Mouse (Mus musculus) neural tube, embryonic 13.5 days (tissue): ENCODE data around the gene Nkx6-2. TPM values are rescaled to one million over a fixed set of nuclear protein-coding genes. Genes with fewer than 3 reads are reported as not detected.

Experiments
- ATAC-seq: fragments of 200-750 bp; cut with Nextera tagmentation; 2 replicates; pipeline ENCODE4 v1.8.0; 2017; ENCODE audit warnings: low read depth, mild to moderate bottlenecking, moderate TSS enrichment, moderate library complexity
- H3K27ac ChIP-seq: fragments of 300-500 bp; sonication (generic); replicated peaks from 2 replicates; pipeline ENCODE4 v1.5.1; 2015; ENCODE audit warnings: moderate library complexity, mild to moderate bottlenecking, inconsistent platforms
- H3K27me3 ChIP-seq: fragments of 300-500 bp; sonication (generic); 2 replicates; pipeline ENCODE4 v1.6.1; 2015; ENCODE audit warnings: mild to moderate bottlenecking, inconsistent platforms
- H3K36me3 ChIP-seq: fragments of 300-500 bp; sonication (generic); 2 replicates; pipeline ENCODE4 v1.6.1; 2015; ENCODE audit warnings: mild to moderate bottlenecking, inconsistent platforms
- H3K4me1 ChIP-seq: fragments of 300-500 bp; sonication (generic); replicated peaks from 2 replicates; pipeline ENCODE4 v1.6.1; 2015; ENCODE audit warnings: inconsistent platforms
- H3K4me2 ChIP-seq: fragments of 300-500 bp; sonication (generic); 2 replicates; pipeline ENCODE4 v1.6.1; 2015; ENCODE audit warnings: inconsistent platforms, mild to moderate bottlenecking, moderate library complexity
- H3K4me3 ChIP-seq: fragments of 300-500 bp; sonication (generic); 2 replicates; pipeline ENCODE4 v1.5.1; 2015; ENCODE audit warnings: mild to moderate bottlenecking, inconsistent platforms
- H3K9ac ChIP-seq: fragments of 300-500 bp; sonication (generic); 2 replicates; pipeline ENCODE4 v1.6.1; 2015; ENCODE audit warnings: moderate library complexity, mild to moderate bottlenecking, inconsistent platforms
- H3K9me3 ChIP-seq: fragments of 300-500 bp; sonication (generic); 2 replicates; pipeline ENCODE4 v1.6.1; 2016; ENCODE audit warnings: inconsistent platforms
- WGBS: fragments of 180-500 bp; shearing (Covaris S2); methylation state at CpG from one replicate; pipeline ENCODE4 v1.1.7; 2015; 5-methylcytosine and 5-hydroxymethylcytosine counted together
- polyA plus RNA-seq: library from polyadenylated mRNA; unstranded; fragments of >200 nt; fragmentation: Nextera tagmentation; extraction: Ambion mirVana; gene quantifications from 2 replicates; pipeline ENCODE4 v1.2.1, GENCODE M21; 2015

The Nkx6-2 gene
- 5.3 and 7.8 TPM in 2 replicates for polyA plus RNA-seq

DNA sequence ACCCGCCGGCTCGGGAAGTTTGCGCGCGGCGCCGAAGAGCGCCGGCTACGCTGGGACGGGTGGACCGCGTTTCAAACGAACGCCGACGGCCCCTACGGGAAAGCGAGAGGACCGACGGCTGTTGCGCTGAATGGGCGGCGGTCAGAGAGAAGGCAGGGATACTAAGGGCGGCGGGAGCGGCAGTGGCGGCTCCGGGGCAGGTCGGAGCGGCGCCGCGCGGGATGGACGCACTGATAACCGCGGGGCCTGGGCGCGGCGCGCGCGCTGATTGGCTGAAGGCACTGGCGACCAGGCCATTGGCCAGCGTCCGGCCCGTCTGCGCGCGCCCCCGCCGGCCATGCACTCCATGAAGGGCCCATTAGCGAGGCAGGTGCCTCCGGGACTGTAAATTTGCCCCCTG, at the start of gene Nkx6-2:
Gene Nkx6-2, minus strand, starts transcription at position 203 of the 400 bp plus-strand sequence.
- peak within 1 kb of the TSS; percentile 31 for H3K4me3 ChIP-seq
- peaks cover 42% of the 10 kb centered on the region for H3K4me1 ChIP-seq
- H3K27ac ChIP-seq, result no peak within 1 kb of the TSS
- under 1% methylated on average over 56 of the region's 56 CpGs for WGBS
- no peak for ATAC-seq
- peaks cover 100% of the 10 kb centered on the region for H3K27me3 ChIP-seq
- no peaks in the 10 kb centered on the region for H3K36me3 ChIP-seq
- H3K9me3 ChIP-seq, result no peaks in the 10 kb centered on the region
- 0 out of 2 replicates have a peak within 1 kb of the TSS, but pooled peaks have one; percentile 31 for H3K9ac ChIP-seq
- H3K4me2 ChIP-seq, result peak within 1 kb of the TSS; percentile 52

DNA sequence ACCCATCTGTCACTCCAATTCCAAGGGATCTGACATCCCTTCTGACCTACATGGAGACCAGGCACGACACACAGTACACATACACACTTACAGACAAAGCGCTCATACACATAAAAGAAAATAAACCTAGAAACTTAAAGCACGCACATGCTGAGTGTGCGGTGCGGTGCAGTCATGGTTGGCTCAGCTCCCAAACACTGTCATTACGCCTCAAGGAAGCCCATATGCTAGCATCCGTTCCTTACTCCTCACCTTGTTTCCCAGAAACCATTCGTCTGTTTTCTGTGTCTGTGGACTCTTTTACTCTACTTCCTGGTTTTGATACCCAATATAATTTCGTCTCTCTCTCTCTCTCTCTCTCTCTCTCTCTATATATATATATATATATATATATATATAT, 42.6 kb upstream of the Nkx6-2 start:
- no peaks in the 10 kb centered on the region for H3K9me3 ChIP-seq
- H3K36me3 ChIP-seq, result no peaks in the 10 kb centered on the region
- no peaks in the 10 kb centered on the region for H3K4me1 ChIP-seq
- WGBS, result 80% methylated on average over 9 of the region's 9 CpGs
- no peak overlapping the region for H3K27ac ChIP-seq
- no peak overlapping the region for H3K9ac ChIP-seq
- H3K4me3 ChIP-seq, result no peak overlapping the region
- peaks cover 3% of the 10 kb centered on the region for H3K27me3 ChIP-seq
- no peak overlapping the region for H3K4me2 ChIP-seq
- no peak for ATAC-seq

DNA sequence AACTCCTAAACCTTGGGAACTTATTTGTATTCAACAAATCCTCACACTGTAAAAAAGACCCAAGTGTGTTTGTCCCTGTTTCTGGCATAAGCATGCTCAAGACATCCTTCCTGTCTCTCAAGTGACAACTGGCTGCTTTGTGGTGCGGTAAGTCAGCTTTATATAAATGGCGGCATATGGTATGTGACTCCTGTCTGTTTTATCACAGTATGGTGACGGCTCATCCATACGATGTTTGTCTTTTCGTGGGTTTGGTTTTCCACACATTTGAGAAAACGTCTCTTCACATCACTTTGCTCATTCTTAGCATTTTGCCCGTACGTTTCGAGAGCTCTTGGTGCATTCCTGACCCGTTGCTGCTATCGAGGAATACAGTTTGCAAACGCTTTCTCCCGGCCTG, 40.0 kb upstream of the Nkx6-2 start:
- Histone ChIP-seq H3K4me3 (no peak overlapping the region), H3K9ac (no peak overlapping the region), H3K4me2 (no peak overlapping the region), H3K4me1 (no peaks in the 10 kb centered on the region), H3K36me3 (no peaks in the 10 kb centered on the region), H3K27me3 (peaks cover 20% of the 10 kb centered on the region), H3K9me3 (no peaks in the 10 kb centered on the region), H3K27ac (no peak overlapping the region)
- ATAC-seq, result no peak
- 91% methylated on average over 13 of the region's 13 CpGs for WGBS

DNA sequence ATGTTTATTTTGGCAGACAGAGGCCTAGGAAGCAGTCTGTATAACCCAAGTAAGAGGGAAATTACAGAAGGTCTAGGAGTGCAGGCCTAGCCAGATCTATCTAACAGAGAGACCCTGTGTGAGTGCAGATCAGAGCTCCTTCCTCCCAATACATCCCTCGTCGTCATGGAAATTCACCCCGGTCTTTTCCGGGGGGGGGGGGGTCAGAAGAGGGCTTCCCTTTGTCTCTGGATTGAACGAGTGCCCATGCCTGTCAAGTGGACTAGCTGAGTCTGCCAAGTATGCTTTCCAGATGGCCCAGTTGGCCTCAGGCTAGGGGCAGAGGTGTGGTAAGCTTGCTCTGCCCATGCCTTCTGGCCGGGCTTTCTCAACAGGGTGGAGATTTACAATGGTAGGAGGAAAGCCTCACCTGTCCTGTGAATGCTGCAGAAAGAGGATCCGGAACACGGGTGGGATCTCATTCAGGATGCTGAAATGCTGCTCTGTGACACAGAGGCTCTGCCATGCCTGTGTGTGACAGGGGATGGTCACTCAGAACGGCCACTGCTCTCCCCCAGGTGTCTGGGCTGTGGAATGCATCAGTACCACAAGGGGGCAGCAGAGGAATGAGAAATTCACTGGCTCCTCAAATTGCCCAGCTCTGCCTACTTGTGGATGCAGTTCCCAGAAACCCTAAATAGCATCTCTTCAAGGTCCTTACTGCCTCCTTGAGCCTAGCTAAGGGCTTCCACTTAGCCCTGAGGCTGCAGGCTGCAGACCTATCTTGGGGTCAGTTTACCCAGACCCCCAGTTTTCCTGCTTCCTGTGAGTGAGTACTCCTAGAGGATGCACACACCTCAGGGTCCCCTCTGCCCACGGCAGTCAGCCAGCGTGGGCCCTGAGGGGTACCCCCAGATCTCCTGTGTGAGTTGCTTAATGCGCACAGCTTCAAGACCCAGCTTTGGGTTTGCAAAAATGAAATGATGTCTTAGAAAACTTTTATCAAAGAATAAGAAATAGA, 33.5 kb upstream of the Nkx6-2 start:
- H3K4me2 ChIP-seq, result no peak overlapping the region
- H3K4me1 ChIP-seq, result peaks cover 10% of the 10 kb centered on the region
- H3K27ac ChIP-seq, result no peak overlapping the region
- H3K4me3 ChIP-seq, result no peak overlapping the region
- no peak overlapping the region for H3K9ac ChIP-seq
- WGBS, result 47% methylated on average over 12 of the region's 12 CpGs
- H3K27me3 ChIP-seq, result peaks cover 76% of the 10 kb centered on the region
- H3K9me3 ChIP-seq, result no peaks in the 10 kb centered on the region
- peak; percentile 79 for ATAC-seq
- no peaks in the 10 kb centered on the region for H3K36me3 ChIP-seq

DNA sequence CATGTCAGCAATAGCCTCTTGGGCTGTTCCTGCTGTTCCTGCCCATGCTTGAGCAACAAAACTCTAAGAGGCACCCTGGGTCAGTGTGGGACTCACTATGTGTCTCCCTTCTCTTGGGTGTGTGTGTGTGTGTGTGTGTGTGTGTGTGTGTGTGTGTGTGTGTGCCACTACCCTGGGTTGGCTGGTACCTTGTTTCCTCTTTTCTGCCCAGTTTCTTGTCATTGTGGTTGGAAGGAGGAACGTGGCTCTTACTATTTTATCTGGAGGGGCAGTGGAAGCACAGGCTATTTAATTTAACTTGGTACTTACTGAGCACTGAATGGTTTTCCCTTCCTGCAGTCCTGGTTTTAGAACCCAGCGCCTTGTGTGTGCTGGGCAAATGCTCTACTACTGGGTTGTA, 27.7 kb upstream of the Nkx6-2 start:
- Histone ChIP-seq H3K4me2 (no peak overlapping the region), H3K9ac (no peak overlapping the region), H3K9me3 (no peaks in the 10 kb centered on the region), H3K27me3 (peaks cover 65% of the 10 kb centered on the region), H3K27ac (no peak overlapping the region), H3K4me1 (no peaks in the 10 kb centered on the region), H3K4me3 (no peak overlapping the region), H3K36me3 (no peaks in the 10 kb centered on the region)
- no peak for ATAC-seq
- WGBS, result 85% methylated on average over 2 of the region's 2 CpGs

DNA sequence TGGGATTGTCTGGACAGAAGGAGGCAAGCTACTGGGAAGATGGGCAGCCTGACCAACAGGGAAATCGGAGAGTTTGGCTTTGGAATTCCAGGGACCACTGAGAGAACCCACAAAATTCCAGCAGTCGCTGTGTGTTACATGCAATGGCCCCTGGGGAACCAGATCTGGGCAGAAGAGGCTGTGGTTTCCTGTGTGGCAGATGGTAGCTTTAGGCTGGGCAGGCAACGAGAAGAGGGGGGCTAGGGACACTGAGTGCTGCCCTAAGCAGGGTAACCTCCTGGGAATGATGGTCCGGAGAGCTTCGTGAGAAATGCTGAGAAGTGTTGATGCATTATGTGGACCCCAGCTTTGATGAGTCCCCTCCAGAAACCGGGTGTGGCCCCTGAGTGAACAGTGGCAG, 13.3 kb upstream of the Nkx6-2 start:
- no peak overlapping the region for H3K9ac ChIP-seq
- H3K4me1 ChIP-seq, result peaks cover 15% of the 10 kb centered on the region
- no peak overlapping the region for H3K27ac ChIP-seq
- H3K36me3 ChIP-seq, result no peaks in the 10 kb centered on the region
- H3K9me3 ChIP-seq, result no peaks in the 10 kb centered on the region
- no peak overlapping the region for H3K4me3 ChIP-seq
- WGBS, result 54% methylated on average over 6 of the region's 6 CpGs
- ATAC-seq, result peak; percentile 43; the same call in 1 of the 2 replicates
- H3K4me2 ChIP-seq, result no peak overlapping the region
- H3K27me3 ChIP-seq, result peaks cover 95% of the 10 kb centered on the region

DNA sequence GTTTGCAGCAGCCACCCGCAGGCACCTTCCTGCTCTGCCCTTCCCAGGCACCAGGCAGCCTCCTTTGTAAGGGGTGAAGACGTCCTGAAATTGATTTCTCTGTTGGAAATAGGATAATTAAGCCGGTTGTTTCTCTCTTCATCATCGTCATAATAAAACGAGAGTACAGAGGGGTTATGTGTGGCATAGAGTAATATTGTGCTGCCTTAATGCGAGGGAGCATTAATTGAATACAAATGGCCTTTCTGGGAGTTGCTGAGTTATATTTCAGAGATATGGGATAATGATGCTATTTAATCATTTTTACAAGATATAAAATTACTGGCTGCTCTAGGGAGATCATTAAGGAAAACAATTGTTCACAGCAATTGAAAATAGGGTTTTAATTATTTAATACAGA, 12.7 kb upstream of the Nkx6-2 start:
- no peaks in the 10 kb centered on the region for H3K36me3 ChIP-seq
- no peak overlapping the region for H3K4me2 ChIP-seq
- peak overlapping the region; percentile 34; the same call in 1 of the 2 replicates for H3K9ac ChIP-seq
- WGBS, result 47% methylated on average over 6 of the region's 6 CpGs
- peaks cover 95% of the 10 kb centered on the region for H3K27me3 ChIP-seq
- peak; percentile 65; the same call in 1 of the 2 replicates for ATAC-seq
- H3K4me3 ChIP-seq, result no peak overlapping the region
- 0 out of 2 replicates have a peak overlapping the region, but pooled peaks have one; percentile 54 for H3K27ac ChIP-seq
- peaks cover 15% of the 10 kb centered on the region for H3K4me1 ChIP-seq
- H3K9me3 ChIP-seq, result no peaks in the 10 kb centered on the region

DNA sequence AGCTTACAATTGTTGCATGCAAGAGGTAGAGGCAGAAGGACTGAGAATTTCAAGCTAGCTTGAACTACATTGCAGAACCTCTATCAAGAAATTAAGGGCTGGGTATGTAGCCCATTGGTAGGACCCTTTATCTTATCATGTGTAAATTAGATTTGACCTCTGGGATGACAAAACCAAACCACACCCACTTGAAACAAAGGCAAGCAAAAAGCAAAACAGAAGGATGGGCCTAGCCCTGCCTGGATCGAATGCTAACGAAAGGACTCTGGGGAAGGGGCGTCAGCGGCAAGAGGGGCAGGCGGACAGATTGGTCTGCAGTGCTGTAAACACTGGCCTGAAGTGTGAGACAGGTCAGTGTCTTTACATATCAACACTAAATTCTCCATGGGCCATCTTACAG, 8.7 kb upstream of the Nkx6-2 start:
- no peak overlapping the region for H3K9ac ChIP-seq
- no peak for ATAC-seq
- H3K9me3 ChIP-seq, result no peaks in the 10 kb centered on the region
- no peak overlapping the region for H3K4me2 ChIP-seq
- peaks cover 98% of the 10 kb centered on the region for H3K27me3 ChIP-seq
- 84% methylated on average over 5 of the region's 5 CpGs for WGBS
- H3K4me3 ChIP-seq, result no peak overlapping the region
- peaks cover 26% of the 10 kb centered on the region for H3K4me1 ChIP-seq
- no peaks in the 10 kb centered on the region for H3K36me3 ChIP-seq
- H3K27ac ChIP-seq, result no peak overlapping the region

DNA sequence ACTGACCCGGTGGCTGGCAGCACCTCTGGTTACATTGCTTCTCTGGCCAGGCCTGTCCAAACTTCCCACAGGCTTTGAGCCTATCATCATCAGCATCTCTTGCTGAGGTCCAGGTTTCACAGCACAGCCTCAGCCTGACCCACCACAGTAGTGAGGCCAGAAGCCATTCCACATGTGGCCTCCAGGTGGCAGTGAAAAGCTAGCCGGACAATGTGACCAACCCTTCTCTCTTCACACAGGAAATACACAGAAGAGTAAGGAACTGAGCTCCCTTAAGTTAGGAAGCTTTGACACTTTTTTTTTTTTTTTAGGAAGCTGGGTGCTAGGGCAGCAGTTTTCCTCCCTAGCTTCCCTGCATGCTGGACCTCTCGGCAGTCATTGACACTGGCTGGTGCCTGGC, 7.7 kb upstream of the Nkx6-2 start:
- no peak for ATAC-seq
- Histone ChIP-seq H3K4me1 (peaks cover 19% of the 10 kb centered on the region), H3K9me3 (no peaks in the 10 kb centered on the region), H3K9ac (no peak overlapping the region), H3K27ac (no peak overlapping the region), H3K4me3 (no peak overlapping the region), H3K27me3 (peaks cover 100% of the 10 kb centered on the region), H3K4me2 (no peak overlapping the region), H3K36me3 (no peaks in the 10 kb centered on the region)
- 32% methylated on average over 3 of the region's 3 CpGs for WGBS

DNA sequence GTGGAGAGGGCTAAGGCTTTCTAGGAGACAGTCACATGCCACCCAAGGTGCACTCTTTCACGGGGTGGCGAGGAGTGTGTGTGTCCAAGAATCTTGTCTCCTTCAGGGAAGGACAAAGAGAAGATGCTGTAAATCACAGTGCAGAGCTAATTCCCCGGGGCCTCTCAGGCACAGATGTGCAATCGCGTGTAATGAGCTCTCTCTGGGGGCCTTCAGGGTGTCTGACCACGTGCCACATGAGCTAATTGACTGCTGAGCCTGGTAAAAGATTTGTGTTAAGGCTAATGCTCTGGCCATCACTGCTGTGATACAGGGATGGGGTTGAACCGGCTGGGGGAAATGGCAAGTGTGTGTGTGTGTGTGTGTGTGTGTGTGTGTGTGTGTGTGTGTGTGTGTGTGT, 5.3 kb upstream of the Nkx6-2 start:
- H3K4me2 ChIP-seq, result no peak overlapping the region
- WGBS, result 4% methylated on average over 7 of the region's 7 CpGs
- ATAC-seq, result 0 out of 2 replicates have a peak, but pooled peaks have one; percentile 30

DNA sequence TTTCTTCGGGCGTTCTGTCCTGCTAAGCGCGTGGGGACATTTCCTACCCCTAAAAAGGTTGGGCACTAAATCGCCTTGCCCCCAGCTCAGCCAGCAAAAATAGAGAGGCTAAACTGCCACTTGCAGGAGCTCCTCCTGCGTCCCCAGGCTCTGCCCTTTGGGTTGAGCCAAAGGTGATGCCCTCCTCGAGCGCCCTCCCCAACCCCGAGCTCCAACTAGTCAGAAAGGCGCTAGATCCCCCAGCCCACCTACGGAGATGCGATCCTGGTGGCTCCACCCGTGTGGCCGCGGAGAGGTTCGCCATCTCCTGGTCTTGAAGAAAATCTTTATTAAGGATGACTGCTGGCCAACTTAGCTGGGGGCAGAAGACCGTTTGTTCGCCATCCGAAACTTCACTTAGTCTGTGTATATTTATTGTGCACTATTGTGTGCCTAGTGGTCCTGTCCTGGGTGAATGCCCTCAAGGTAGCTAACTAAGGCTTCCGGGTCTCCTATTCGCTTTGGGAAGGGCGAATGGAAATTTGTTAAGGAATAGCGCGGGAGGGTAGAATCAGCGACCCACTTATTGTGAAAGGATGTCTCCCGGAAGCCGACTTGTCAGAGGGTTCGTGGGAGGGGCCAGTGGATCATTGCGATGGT, 2.7 kb upstream of the Nkx6-2 start:
- Histone ChIP-seq H3K4me2 (0 out of 2 replicates have a peak overlapping the region, but pooled peaks have one; percentile 7), H3K4me1 (peaks cover 53% of the 10 kb centered on the region), H3K27me3 (peaks cover 100% of the 10 kb centered on the region), H3K9ac (no peak overlapping the region), H3K27ac (no peak overlapping the region), H3K4me3 (no peak overlapping the region), H3K9me3 (no peaks in the 10 kb centered on the region), H3K36me3 (no peaks in the 10 kb centered on the region)
- 3% methylated on average over 29 of the region's 29 CpGs for WGBS
- no peak for ATAC-seq

More for the DNA sequence above, 5.3 kb upstream of the Nkx6-2 start:
- Histone ChIP-seq H3K36me3 (no peaks in the 10 kb centered on the region), H3K27me3 (peaks cover 100% of the 10 kb centered on the region), H3K9ac (no peak overlapping the region), H3K9me3 (no peaks in the 10 kb centered on the region), H3K27ac (no peak overlapping the region), H3K4me3 (no peak overlapping the region), H3K4me1 (peaks cover 30% of the 10 kb centered on the region)
